Mouse (Mus musculus) bone marrow macrophage, adult 2 months (primary cell): ENCODE data around the gene Ebf1.

Source experiments
- CTCF ChIP-seq: IDR thresholded peaks from 2 replicates; pipeline ENCODE4 v1.5.1; 2012; ENCODE audit warnings: low read depth, mild to moderate bottlenecking, low read length, moderate library complexity
- POLR2A ChIP-seq: IDR thresholded peaks from 2 replicates; pipeline ENCODE4 v1.6.1; 2012; ENCODE audit warnings: mild to moderate bottlenecking, low read depth, low read length, borderline replicate concordance

GRCm38 (mm10) chr11:44785479-44785878, 168.4 kb downstream of the Ebf1 start:
- no peak for TF ChIP-seq POLR2A
- TF ChIP-seq CTCF, result no peak
